Mouse (Mus musculus) MEL (cell line): ENCODE results near the gene Lonp2. TPM values are rescaled to one million over a fixed set of nuclear protein-coding genes. Genes with fewer than 3 reads are reported as not detected.

ENCODE experiments used
- DNase-seq: peaks from one replicate; pipeline ENCODE4 v3.0.0; 2011; ENCODE audit warnings: low read depth, low spot score
- H3K27ac ChIP-seq: 2 replicates; pipeline ENCODE4 v1.5.1; 2012; ENCODE audit warnings: low read depth, mild to moderate bottlenecking, control low read depth, low read length, moderate library complexity; ENCODE audit not compliant: control insufficient read depth
- H3K27me3 ChIP-seq, 2 experiments: fragments of 150-350 bp in 1 of 2; sonication (generic) in 1 of 2; 2 replicates each; pipeline ENCODE4 v1.6.1; 2012; ENCODE audit warnings: low read length in 2 of 2, mild to moderate bottlenecking in 2 of 2, improper control_type of control experiment in 1 of 2, moderate library complexity in 1 of 2; ENCODE audit not compliant: insufficient read depth in 2 of 2, control insufficient read depth in 1 of 2
- H3K36me3 ChIP-seq, 2 experiments: 2 replicates each; pipeline ENCODE4 v1.6.1; 2012 to 2014; ENCODE audit warnings: low read length in 2 of 2, improper control_type of control experiment in 1 of 2, inconsistent platforms in 1 of 2, mild to moderate bottlenecking in 1 of 2; ENCODE audit not compliant: insufficient read depth in 2 of 2, control insufficient read depth in 1 of 2
- H3K4me1 ChIP-seq, 2 experiments: fragments of 150-350 bp in 1 of 2; sonication (generic) in 1 of 2; 2 replicates each; pipeline ENCODE4 v1.6.1; 2012; ENCODE audit warnings: low read length in 2 of 2, improper control_type of control experiment in 1 of 2, mild to moderate bottlenecking in 1 of 2; ENCODE audit not compliant: insufficient read depth in 2 of 2, control insufficient read depth in 1 of 2
- H3K4me3 ChIP-seq, 2 experiments: fragments of 150-350 bp in 1 of 2; sonication (generic) in 1 of 2; 2 replicates each; pipeline ENCODE4 v1.5.1; 2012; ENCODE audit warnings: low read depth in 2 of 2, low read length in 2 of 2, mild to moderate bottlenecking in 2 of 2, moderate library complexity in 2 of 2, control low read depth in 1 of 2, improper control_type of control experiment in 1 of 2; ENCODE audit not compliant: control insufficient read depth in 1 of 2, insufficient read depth in 1 of 2
- H3K79me2 ChIP-seq: 2 replicates; pipeline ENCODE4 v1.6.1; 2012; ENCODE audit warnings: mild to moderate bottlenecking, low read length, moderate library complexity; ENCODE audit not compliant: control insufficient read depth, poor library complexity, insufficient read depth
- H3K9ac ChIP-seq: 2 replicates; pipeline ENCODE4 v1.6.1; 2012; ENCODE audit warnings: low read depth, mild to moderate bottlenecking, control low read depth, low read length, moderate library complexity; ENCODE audit not compliant: control insufficient read depth, poor library complexity, severe bottlenecking
- H3K9me3 ChIP-seq: fragments of 150-350 bp; sonication (generic); replicated peaks from 2 replicates; pipeline ENCODE4 v1.6.1; 2012; ENCODE audit warnings: mild to moderate bottlenecking, low read length, improper control_type of control experiment, moderate library complexity; ENCODE audit not compliant: insufficient read depth
- BHLHE40 ChIP-seq: IDR thresholded peaks from 2 replicates; pipeline ENCODE4 v1.6.1; 2012; ENCODE audit warnings: low read depth, mild to moderate bottlenecking, inconsistent platforms, low read length, improper control_type of control experiment, borderline replicate concordance
- CTCF ChIP-seq, 3 experiments: IDR thresholded peaks in 2 of 3; conservative IDR thresholded peaks in 1 of 3; 2 replicates each; pipeline ENCODE4 v1.5.1; 2011 to 2012; ENCODE audit warnings: low read length in 3 of 3, low read depth in 2 of 3, mild to moderate bottlenecking in 2 of 3, improper control_type of control experiment in 1 of 3, inconsistent platforms in 1 of 3, mixed read lengths in 1 of 3, moderate library complexity in 1 of 3; ENCODE audit not compliant: control insufficient read depth in 1 of 3, insufficient read depth in 1 of 3, poor library complexity in 1 of 3, severe bottlenecking in 1 of 3
- E2F4 ChIP-seq: IDR thresholded peaks from 2 replicates; pipeline ENCODE4 v1.6.1; 2011; ENCODE audit warnings: low read depth, low read length, improper control_type of control experiment, borderline replicate concordance
- EP300 ChIP-seq, 2 experiments: IDR thresholded peaks; 2 replicates each; pipeline ENCODE4 v1.6.1; 2011; ENCODE audit warnings: improper control_type of control experiment in 2 of 2, low read length in 2 of 2, low read depth in 1 of 2, mild to moderate bottlenecking in 1 of 2
- ETS1 ChIP-seq: IDR thresholded peaks from 2 replicates; pipeline ENCODE4 v1.6.1; 2012; ENCODE audit warnings: low read depth, mild to moderate bottlenecking, inconsistent platforms, low read length, improper control_type of control experiment, moderate library complexity
- GABPA ChIP-seq: IDR thresholded peaks from 2 replicates; pipeline ENCODE4 v1.6.1; 2012; ENCODE audit warnings: low read depth, mild to moderate bottlenecking, inconsistent platforms, low read length, improper control_type of control experiment, moderate library complexity
- GATA1 ChIP-seq: IDR thresholded peaks from 2 replicates; pipeline ENCODE4 v1.6.1; 2011; ENCODE audit warnings: low read depth, low read length, improper control_type of control experiment
- JUND ChIP-seq: IDR thresholded peaks from 2 replicates; pipeline ENCODE4 v1.6.1; 2011; ENCODE audit warnings: low read depth, mild to moderate bottlenecking, improper control_type of control experiment, low read length
- MAX ChIP-seq: IDR thresholded peaks from 2 replicates; pipeline ENCODE4 v1.6.1; 2011; ENCODE audit warnings: low read length, improper control_type of control experiment
- MAZ ChIP-seq: IDR thresholded peaks from 2 replicates; pipeline ENCODE4 v1.6.1; 2012; ENCODE audit warnings: low read depth, mild to moderate bottlenecking, inconsistent platforms, low read length, improper control_type of control experiment
- MEF2A ChIP-seq: IDR thresholded peaks from 2 replicates; pipeline ENCODE4 v1.6.1; 2014; ENCODE audit warnings: low read depth, mild to moderate bottlenecking, inconsistent platforms, low read length, improper control_type of control experiment; ENCODE audit not compliant: poor library complexity, insufficient replicate concordance, severe bottlenecking; ENCODE audit errors: extremely low read depth
- POLR2A ChIP-seq, 2 experiments: IDR thresholded peaks; 2 replicates each; pipeline ENCODE4 v1.6.1; 2011 to 2012; ENCODE audit warnings: low read length in 2 of 2, mild to moderate bottlenecking in 2 of 2, control low read depth in 1 of 2, improper control_type of control experiment in 1 of 2, low read depth in 1 of 2, moderate library complexity in 1 of 2; ENCODE audit not compliant: control insufficient read depth in 1 of 2, insufficient read depth in 1 of 2, poor library complexity in 1 of 2
- POLR2AphosphoS2 ChIP-seq: IDR thresholded peaks from 2 replicates; pipeline ENCODE4 v1.6.1; 2011; ENCODE audit warnings: low read length, improper control_type of control experiment
- RCOR1 ChIP-seq: IDR thresholded peaks from 2 replicates; pipeline ENCODE4 v1.6.1; 2012; ENCODE audit warnings: low read depth, mild to moderate bottlenecking, inconsistent platforms, low read length, improper control_type of control experiment
- USF1 ChIP-seq: IDR thresholded peaks from 2 replicates; pipeline ENCODE4 v1.6.1; 2014; ENCODE audit warnings: low read depth, mild to moderate bottlenecking, inconsistent platforms, low read length, improper control_type of control experiment, moderate library complexity
- USF2 ChIP-seq, 2 experiments: IDR thresholded peaks; 2 replicates each; pipeline ENCODE4 v1.6.1; 2011 to 2012; ENCODE audit warnings: improper control_type of control experiment in 2 of 2, low read length in 2 of 2, borderline replicate concordance in 1 of 2, inconsistent platforms in 1 of 2, low read depth in 1 of 2, mild to moderate bottlenecking in 1 of 2; ENCODE audit not compliant: insufficient read depth in 1 of 2
- ZC3H11A ChIP-seq: IDR thresholded peaks from 2 replicates; pipeline ENCODE4 v1.6.1; 2012; ENCODE audit warnings: low read depth, mild to moderate bottlenecking, inconsistent platforms, low read length, improper control_type of control experiment
- ZKSCAN1 ChIP-seq: IDR thresholded peaks from 2 replicates; pipeline ENCODE4 v1.6.1; 2012; ENCODE audit warnings: low read depth, mild to moderate bottlenecking, inconsistent platforms, low read length, improper control_type of control experiment, moderate library complexity
- ZMIZ1 ChIP-seq: IDR thresholded peaks from 2 replicates; pipeline ENCODE4 v1.6.1; 2012; ENCODE audit warnings: low read depth, mild to moderate bottlenecking, inconsistent platforms, low read length, improper control_type of control experiment, moderate library complexity
- polyA plus RNA-seq, 2 experiments: library from polyadenylated mRNA; stranded (reverse) in 1 of 2; unstranded in 1 of 2; fragments of >175 nt in 1 of 2; fragments of >200 nt in 1 of 2; gene quantifications; 2 replicates each; pipeline versions ENCODE4 v1.2.1 to v1.2.4; 2012; ENCODE audit warnings: low replicate concordance in 2 of 2, low read depth in 1 of 2; ENCODE audit not compliant: insufficient read length in 2 of 2, insufficient read depth in 1 of 2, missing spikeins in 1 of 2
- total RNA-seq: library from RNA; depleted of rRNA; stranded (reverse); fragments of 300-350 nt; gene quantifications from 2 replicates; pipeline ENCODE4 v1.2.3, GENCODE M21; 2012

The Lonp2 gene
- total and polyA plus RNA-seq, 3 experiments = 26.6 to 31.2 TPM; not detected in 1

- Histone ChIP-seq H3K4me1 (no peaks in the 10 kb centered on the region), H3K9me3 (no peaks in the 10 kb centered on the region), H3K27me3 (no peaks in the 10 kb centered on the region), H3K79me2 (no peaks in the 10 kb centered on the region), H3K9ac (no peak overlapping the region), H3K36me3 (peaks cover 0 to 3% of the 10 kb centered on the region in 2 experiments; a peak in 2 of 4 replicates), H3K27ac (no peak overlapping the region), H3K4me3 (no peak overlapping the region)
- DNase-seq = no peak
- no peak for TF ChIP-seq EP300 (IDR thresholded peaks at IDR 0.05; ENCODE audit: low read depth in 1 of 2, low read length in 2 of 2)
- TF ChIP-seq BHLHE40 = no peak
- no peak for TF ChIP-seq GATA1
- no peak for TF ChIP-seq ZKSCAN1
- TF ChIP-seq ZMIZ1 = no peak
Observed at GRCm38 (mm10) chr8:86668750-86669149, 44.9 kb downstream of the Lonp2 start.

- no peaks in the 10 kb centered on the region for H3K4me1 ChIP-seq
- peaks cover 0 to 3% of the 10 kb centered on the region in 2 experiments; a peak in 1 of 4 replicates for H3K36me3 ChIP-seq
- no peaks in the 10 kb centered on the region for H3K9me3 ChIP-seq
- no peak overlapping the region for H3K4me3 ChIP-seq
- H3K27ac ChIP-seq = no peak overlapping the region
- no peaks in the 10 kb centered on the region for H3K27me3 ChIP-seq
- no peaks in the 10 kb centered on the region for H3K79me2 ChIP-seq
- no peak for DNase-seq
- H3K9ac ChIP-seq = no peak overlapping the region
- TF ChIP-seq CTCF (IDR thresholded peaks at IDR 0.05 in 2 of 3, conservative IDR thresholded peaks at IDR 0.05 in 1 of 3; ENCODE audit: control insufficient read depth in 1 of 3, insufficient read depth in 1 of 3, low read depth in 2 of 3, low read length in 3 of 3, poor library complexity in 1 of 3, severe bottlenecking in 1 of 3) = no peak
- no peak for TF ChIP-seq MAX
- no peak for TF ChIP-seq GATA1
- no peak for TF ChIP-seq ZC3H11A
- no peak for TF ChIP-seq USF2 (IDR thresholded peaks at IDR 0.05; ENCODE audit: borderline replicate concordance in 1 of 2, insufficient read depth in 1 of 2, low read depth in 1 of 2, low read length in 2 of 2)
- no peak for TF ChIP-seq POLR2AphosphoS2
- no peak for TF ChIP-seq POLR2A (IDR thresholded peaks at IDR 0.05; ENCODE audit: control insufficient read depth in 1 of 2, insufficient read depth in 1 of 2, low read depth in 1 of 2, low read length in 2 of 2, poor library complexity in 1 of 2)
- no peak for TF ChIP-seq GABPA
- no peak for TF ChIP-seq JUND
- TF ChIP-seq E2F4 = no peak
- no peak for TF ChIP-seq MAZ
- TF ChIP-seq ETS1 = no peak
- TF ChIP-seq USF1 = no peak
- TF ChIP-seq RCOR1 = no peak
- no peak for TF ChIP-seq MEF2A
- TF ChIP-seq BHLHE40 = no peak
Observed at GRCm38 (mm10) chr8:86669259-86669658, 45.4 kb downstream of the Lonp2 start.
